Mouse (Mus musculus): ENCODE measurements around the gene P2rx3. TPM values are rescaled to one million over a fixed set of nuclear protein-coding genes. Genes with fewer than 3 reads are reported as not detected.
A peak's percentile ranks its signal among the peaks of the same experiment; 100 is the strongest.

Gene P2rx3
- polyA plus RNA-seq (2014; fragmentation: Nextera tagmentation; extraction: Ambion mirVana), result 0.44 and 0.77 TPM in 2 replicates

DNA sequence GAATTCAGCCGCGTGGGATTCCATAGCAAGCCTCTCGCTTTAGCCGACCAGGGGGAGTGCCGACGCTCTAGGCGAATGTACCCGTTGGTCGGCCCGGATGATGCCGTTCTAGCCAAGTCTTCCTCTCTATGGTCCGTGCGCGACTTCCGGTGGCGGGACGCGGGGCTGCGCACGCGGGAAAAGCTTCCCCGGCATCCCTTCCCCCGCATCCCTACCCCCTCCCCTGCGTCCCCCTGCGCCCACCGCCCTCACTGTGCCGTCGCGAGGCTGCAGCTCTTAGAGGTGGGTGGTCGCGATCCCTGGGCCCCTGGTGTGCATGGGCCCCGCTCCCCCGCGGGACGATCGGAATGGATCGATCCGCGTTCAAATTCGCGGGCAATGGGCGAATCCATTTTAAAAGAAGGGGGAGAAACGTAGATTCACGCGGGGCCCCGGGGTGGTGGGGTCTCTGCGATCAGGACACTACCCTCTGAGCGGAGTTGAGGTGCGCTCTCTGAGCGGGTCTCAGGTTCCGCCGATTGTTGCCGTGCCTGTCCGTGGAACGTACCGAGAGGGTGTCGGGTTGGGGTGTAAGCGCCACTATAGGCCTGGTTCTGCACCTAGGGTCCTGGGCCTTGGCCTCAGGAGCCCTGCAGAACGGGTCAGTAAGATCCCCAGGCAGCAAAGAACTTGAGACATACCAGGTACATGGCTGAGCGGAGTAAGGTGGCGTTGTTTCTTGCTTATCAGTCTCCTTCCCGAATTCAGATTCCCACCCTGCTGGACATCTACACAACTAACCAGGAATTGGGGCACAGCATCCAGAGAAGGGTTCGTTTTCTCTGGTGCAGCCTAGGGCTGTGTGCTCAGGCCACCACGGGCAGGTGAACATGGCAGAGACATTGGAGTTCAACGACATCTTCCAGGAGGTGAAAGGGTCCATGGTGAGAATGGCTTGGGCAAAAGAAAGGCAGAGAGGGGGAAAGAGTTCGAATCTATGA is at the start of gene P2rx3, which contains the start of gene Ssrp1:
Gene P2rx3 (minus strand): TSS at position 416 of the 980 bp plus-strand sequence.
Gene Ssrp1 (plus strand): TSS at position 188 of the 980 bp plus-strand sequence.
- Histone ChIP-seq H3K27me3 (ENCODE audit: control insufficient read depth, insufficient read depth, low read length) (no peaks in the 10 kb centered on the region), H3K9ac (ENCODE audit: low read depth, low read length) (peak within 1 kb of the TSS; percentile 99), H3K36me3 (ENCODE audit: control insufficient read depth, insufficient read depth, low read length) (peaks cover 31% of the 10 kb centered on the region), H3K4me2 (peak within 1 kb of the TSS; percentile 90), H3K4me1 (ENCODE audit: control insufficient read depth, insufficient read depth, low read length) (0 out of 2 replicates have a peak, but pooled peaks cover 4% of the 10 kb centered on the region), H3K9me3 (replicated peaks; ENCODE audit: control insufficient read depth, low read length) (no peaks in the 10 kb centered on the region), H3K4me3 (ENCODE audit: low read depth, low read length) (peak within 1 kb of the TSS; percentile 80), H3K27ac (ENCODE audit: low read depth, low read length) (peak within 1 kb of the TSS; percentile 85)
- WGBS (ENCODE audit: insufficient replicate concordance), result 1% methylated on average over 66 of the region's 66 CpGs
- peak; percentile 92 for ATAC-seq (replicated peaks; ENCODE audit: insufficient number of reproducible peaks, low FRiP score, low TSS enrichment)

DNA sequence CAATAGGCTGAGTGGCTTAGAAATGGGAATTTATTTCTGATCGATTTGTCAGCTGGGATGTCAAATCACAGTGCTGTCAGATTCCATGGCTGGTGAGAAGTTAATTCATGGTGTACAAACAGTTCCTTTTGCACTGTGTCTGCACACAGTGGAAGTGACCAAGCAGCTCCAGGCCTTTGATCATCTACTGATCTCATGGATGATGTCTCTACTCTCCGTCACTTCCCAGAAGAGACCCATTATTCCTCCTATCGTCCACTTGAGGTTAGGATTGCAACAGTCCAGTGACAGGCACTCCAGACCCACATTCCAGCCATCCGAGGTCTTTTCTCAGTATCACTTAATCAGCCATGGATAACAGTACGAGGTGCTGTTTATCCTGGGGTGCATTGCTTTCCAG is 36.5 kb upstream of the P2rx3 start:
- Histone ChIP-seq H3K36me3 (ENCODE audit: control insufficient read depth, insufficient read depth, low read length) (peaks cover 10% of the 10 kb centered on the region; the same call in 1 of the 2 replicates), H3K4me3 (ENCODE audit: low read depth, low read length) (no peak overlapping the region), H3K9ac (ENCODE audit: low read depth, low read length) (no peak overlapping the region), H3K27me3 (ENCODE audit: control insufficient read depth, insufficient read depth, low read length) (no peaks in the 10 kb centered on the region), H3K4me2 (no peak overlapping the region), H3K9me3 (replicated peaks; ENCODE audit: control insufficient read depth, low read length) (no peaks in the 10 kb centered on the region), H3K4me1 (ENCODE audit: control insufficient read depth, insufficient read depth, low read length) (no peaks in the 10 kb centered on the region), H3K27ac (ENCODE audit: low read depth, low read length) (no peak overlapping the region)
- WGBS (ENCODE audit: insufficient replicate concordance), result 64% methylated on average over 5 of the region's 5 CpGs
- no peak for ATAC-seq (replicated peaks; ENCODE audit: insufficient number of reproducible peaks, low FRiP score, low TSS enrichment)

DNA sequence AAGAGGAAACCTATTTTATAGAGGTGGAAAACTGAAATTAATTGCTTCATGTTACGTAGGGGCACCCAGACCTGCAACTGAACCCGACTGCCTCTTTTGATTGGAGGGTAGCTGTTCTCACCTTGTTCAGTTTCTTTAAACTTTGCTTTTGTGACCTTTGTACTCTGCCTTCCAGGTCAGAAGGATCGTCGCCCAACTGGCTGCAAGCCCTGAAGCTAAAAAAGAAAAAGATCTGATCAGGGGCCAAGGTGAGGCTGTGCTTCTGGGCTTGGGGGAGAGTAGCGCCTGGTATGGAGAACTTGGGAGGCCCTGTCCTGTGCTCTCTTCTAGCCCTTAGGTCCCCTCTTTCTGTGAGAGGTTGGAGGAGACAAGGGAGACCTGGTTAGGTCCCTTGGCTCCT is 34.7 kb upstream of the P2rx3 start:
- WGBS (ENCODE audit: insufficient replicate concordance), result 87% methylated on average over 5 of the region's 5 CpGs
- ATAC-seq (replicated peaks; ENCODE audit: insufficient number of reproducible peaks, low FRiP score, low TSS enrichment), result no peak
- no peaks in the 10 kb centered on the region for H3K9me3 ChIP-seq (replicated peaks; ENCODE audit: control insufficient read depth, low read length)
- no peak overlapping the region for H3K27ac ChIP-seq (ENCODE audit: low read depth, low read length)
- peaks cover 10% of the 10 kb centered on the region; the same call in 1 of the 2 replicates for H3K36me3 ChIP-seq (ENCODE audit: control insufficient read depth, insufficient read depth, low read length)
- H3K4me3 ChIP-seq (ENCODE audit: low read depth, low read length), result no peak overlapping the region
- no peaks in the 10 kb centered on the region for H3K27me3 ChIP-seq (ENCODE audit: control insufficient read depth, insufficient read depth, low read length)
- no peak overlapping the region for H3K4me2 ChIP-seq
- peaks cover 3% of the 10 kb centered on the region; the same call in 1 of the 2 replicates for H3K4me1 ChIP-seq (ENCODE audit: control insufficient read depth, insufficient read depth, low read length)
- no peak overlapping the region for H3K9ac ChIP-seq (ENCODE audit: low read depth, low read length)

DNA sequence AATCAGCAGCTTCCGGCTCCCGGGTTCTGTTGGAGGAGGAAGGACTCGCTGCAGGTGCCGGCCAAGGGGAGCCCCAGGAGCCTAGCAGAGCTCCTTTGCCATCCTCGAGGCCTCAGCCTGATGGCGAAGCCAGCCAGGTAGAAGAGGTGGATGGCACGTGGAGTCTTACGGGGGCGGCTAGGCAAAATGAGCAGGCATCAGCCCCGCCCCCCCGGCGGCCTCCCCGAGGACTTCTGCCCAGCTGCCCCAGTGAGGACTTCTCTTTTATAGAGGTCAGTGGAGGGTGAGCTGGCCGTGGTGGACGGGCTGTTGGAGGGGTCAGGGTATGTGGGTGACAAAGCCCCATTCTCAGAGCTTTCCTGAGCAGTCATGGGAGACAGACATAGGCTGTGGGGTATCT is 32.8 kb upstream of the P2rx3 start:
- peaks cover 10% of the 10 kb centered on the region; the same call in 1 of the 2 replicates for H3K36me3 ChIP-seq (ENCODE audit: control insufficient read depth, insufficient read depth, low read length)
- H3K27me3 ChIP-seq (ENCODE audit: control insufficient read depth, insufficient read depth, low read length), result no peaks in the 10 kb centered on the region
- peaks cover 3% of the 10 kb centered on the region; the same call in 1 of the 2 replicates for H3K4me1 ChIP-seq (ENCODE audit: control insufficient read depth, insufficient read depth, low read length)
- H3K9ac ChIP-seq (ENCODE audit: low read depth, low read length), result no peak overlapping the region
- ATAC-seq (replicated peaks; ENCODE audit: insufficient number of reproducible peaks, low FRiP score, low TSS enrichment), result no peak
- 68% methylated on average over 15 of the region's 15 CpGs for WGBS (ENCODE audit: insufficient replicate concordance)
- no peak overlapping the region for H3K4me2 ChIP-seq
- H3K9me3 ChIP-seq (replicated peaks; ENCODE audit: control insufficient read depth, low read length), result no peaks in the 10 kb centered on the region
- H3K27ac ChIP-seq (ENCODE audit: low read depth, low read length), result no peak overlapping the region
- H3K4me3 ChIP-seq (ENCODE audit: low read depth, low read length), result no peak overlapping the region

DNA sequence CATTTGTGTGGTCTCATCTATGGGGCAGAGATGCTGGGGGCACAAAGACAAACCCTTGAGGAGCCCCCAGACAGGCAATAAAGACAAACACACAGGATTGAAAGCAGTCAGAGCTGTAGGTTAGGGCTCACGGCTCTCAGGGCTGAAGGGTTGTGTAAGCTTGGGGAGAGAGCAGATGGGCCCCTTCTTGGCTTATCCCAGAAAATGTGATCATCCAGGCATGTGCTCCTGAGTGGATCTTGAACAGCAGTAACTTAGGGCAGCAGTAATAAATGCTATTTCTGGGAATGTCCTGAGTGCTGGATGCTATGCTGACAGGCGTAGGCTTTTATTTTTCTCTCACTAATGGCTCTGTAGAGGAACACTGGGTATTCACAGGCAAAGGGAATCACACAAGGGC is 31.4 kb upstream of the P2rx3 start:
- Histone ChIP-seq H3K27ac (ENCODE audit: low read depth, low read length) (no peak overlapping the region), H3K9ac (ENCODE audit: low read depth, low read length) (no peak overlapping the region), H3K9me3 (replicated peaks; ENCODE audit: control insufficient read depth, low read length) (no peaks in the 10 kb centered on the region), H3K4me2 (no peak overlapping the region), H3K36me3 (ENCODE audit: control insufficient read depth, insufficient read depth, low read length) (peaks cover 6% of the 10 kb centered on the region; the same call in 1 of the 2 replicates), H3K4me1 (ENCODE audit: control insufficient read depth, insufficient read depth, low read length) (peaks cover 3% of the 10 kb centered on the region; the same call in 1 of the 2 replicates), H3K27me3 (ENCODE audit: control insufficient read depth, insufficient read depth, low read length) (no peaks in the 10 kb centered on the region), H3K4me3 (ENCODE audit: low read depth, low read length) (no peak overlapping the region)
- ATAC-seq (replicated peaks; ENCODE audit: insufficient number of reproducible peaks, low FRiP score, low TSS enrichment), result no peak
- 86% methylated on average over 2 of the region's 2 CpGs for WGBS (ENCODE audit: insufficient replicate concordance)

DNA sequence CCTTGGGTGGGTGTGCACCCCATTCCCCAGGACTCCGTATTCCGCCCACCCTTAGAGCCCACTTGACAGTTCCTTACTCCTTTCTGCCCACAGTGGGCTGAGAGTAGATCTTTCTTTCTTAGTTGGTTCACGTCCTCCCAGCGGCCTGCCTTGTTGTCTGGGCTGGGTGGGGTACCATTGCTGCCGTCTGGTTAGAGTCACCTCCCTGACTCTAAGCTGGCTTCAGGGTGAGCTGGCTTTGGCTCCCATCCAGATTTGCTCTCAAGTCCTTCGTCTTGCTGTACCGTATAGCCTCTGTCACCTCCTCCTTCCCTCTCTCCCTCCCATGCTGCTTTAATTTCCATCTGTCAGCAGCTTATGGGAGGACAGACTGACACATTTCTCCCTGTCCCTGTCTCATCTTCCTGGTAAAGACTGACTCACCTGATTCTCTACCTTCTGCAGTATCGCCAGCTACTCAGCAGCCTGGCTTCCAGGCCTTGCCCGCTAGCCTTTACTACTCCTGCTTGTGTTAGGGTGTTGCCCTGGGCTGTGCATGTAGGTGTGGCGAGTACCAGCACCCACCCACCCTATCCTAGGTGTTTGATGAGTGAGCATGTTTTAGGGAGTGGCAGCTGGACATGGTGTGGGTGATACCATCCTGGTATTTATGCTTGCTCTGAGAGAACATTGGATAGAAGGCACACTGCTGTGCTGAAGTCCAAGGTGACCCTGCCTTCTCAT is 30.8 kb upstream of the P2rx3 start:
- Histone ChIP-seq H3K4me2 (no peak overlapping the region), H3K9me3 (replicated peaks; ENCODE audit: control insufficient read depth, low read length) (no peaks in the 10 kb centered on the region), H3K9ac (ENCODE audit: low read depth, low read length) (no peak overlapping the region), H3K27ac (ENCODE audit: low read depth, low read length) (no peak overlapping the region), H3K4me1 (ENCODE audit: control insufficient read depth, insufficient read depth, low read length) (peaks cover 3% of the 10 kb centered on the region; the same call in 1 of the 2 replicates), H3K4me3 (ENCODE audit: low read depth, low read length) (no peak overlapping the region), H3K27me3 (ENCODE audit: control insufficient read depth, insufficient read depth, low read length) (no peaks in the 10 kb centered on the region), H3K36me3 (ENCODE audit: control insufficient read depth, insufficient read depth, low read length) (peaks cover 6% of the 10 kb centered on the region; the same call in 1 of the 2 replicates)
- WGBS (ENCODE audit: insufficient replicate concordance), result 62% methylated on average over 10 of the region's 10 CpGs
- ATAC-seq (replicated peaks; ENCODE audit: insufficient number of reproducible peaks, low FRiP score, low TSS enrichment), result no peak

DNA sequence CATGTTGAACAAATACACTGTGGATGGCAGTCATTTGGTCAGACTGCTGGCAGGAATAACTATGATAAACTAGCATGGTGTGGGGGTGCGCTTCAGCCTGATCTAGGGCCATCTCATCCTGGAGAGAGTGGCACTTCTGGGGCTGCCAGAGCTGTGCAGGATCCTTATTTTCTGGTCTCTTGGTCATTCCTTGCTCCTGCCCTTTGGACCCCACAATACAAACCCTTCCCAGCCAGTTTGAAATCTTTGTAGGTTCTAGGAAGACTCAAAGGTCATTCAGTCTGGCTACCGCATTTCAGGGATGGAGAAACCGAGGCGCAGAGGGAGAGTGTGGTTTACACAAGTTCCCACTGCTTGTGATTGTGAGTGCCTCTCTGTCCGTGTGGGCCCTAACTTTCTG is 29.7 kb upstream of the P2rx3 start:
- Histone ChIP-seq H3K4me3 (ENCODE audit: low read depth, low read length) (no peak overlapping the region), H3K27ac (ENCODE audit: low read depth, low read length) (no peak overlapping the region), H3K4me1 (ENCODE audit: control insufficient read depth, insufficient read depth, low read length) (peaks cover 3% of the 10 kb centered on the region; the same call in 1 of the 2 replicates), H3K36me3 (ENCODE audit: control insufficient read depth, insufficient read depth, low read length) (0 out of 2 replicates have a peak, but pooled peaks cover 9% of the 10 kb centered on the region), H3K9me3 (replicated peaks; ENCODE audit: control insufficient read depth, low read length) (no peaks in the 10 kb centered on the region), H3K9ac (ENCODE audit: low read depth, low read length) (no peak overlapping the region), H3K27me3 (ENCODE audit: control insufficient read depth, insufficient read depth, low read length) (no peaks in the 10 kb centered on the region), H3K4me2 (no peak overlapping the region)
- 87% methylated on average over 5 of the region's 5 CpGs for WGBS (ENCODE audit: insufficient replicate concordance)
- ATAC-seq (replicated peaks; ENCODE audit: insufficient number of reproducible peaks, low FRiP score, low TSS enrichment), result no peak

DNA sequence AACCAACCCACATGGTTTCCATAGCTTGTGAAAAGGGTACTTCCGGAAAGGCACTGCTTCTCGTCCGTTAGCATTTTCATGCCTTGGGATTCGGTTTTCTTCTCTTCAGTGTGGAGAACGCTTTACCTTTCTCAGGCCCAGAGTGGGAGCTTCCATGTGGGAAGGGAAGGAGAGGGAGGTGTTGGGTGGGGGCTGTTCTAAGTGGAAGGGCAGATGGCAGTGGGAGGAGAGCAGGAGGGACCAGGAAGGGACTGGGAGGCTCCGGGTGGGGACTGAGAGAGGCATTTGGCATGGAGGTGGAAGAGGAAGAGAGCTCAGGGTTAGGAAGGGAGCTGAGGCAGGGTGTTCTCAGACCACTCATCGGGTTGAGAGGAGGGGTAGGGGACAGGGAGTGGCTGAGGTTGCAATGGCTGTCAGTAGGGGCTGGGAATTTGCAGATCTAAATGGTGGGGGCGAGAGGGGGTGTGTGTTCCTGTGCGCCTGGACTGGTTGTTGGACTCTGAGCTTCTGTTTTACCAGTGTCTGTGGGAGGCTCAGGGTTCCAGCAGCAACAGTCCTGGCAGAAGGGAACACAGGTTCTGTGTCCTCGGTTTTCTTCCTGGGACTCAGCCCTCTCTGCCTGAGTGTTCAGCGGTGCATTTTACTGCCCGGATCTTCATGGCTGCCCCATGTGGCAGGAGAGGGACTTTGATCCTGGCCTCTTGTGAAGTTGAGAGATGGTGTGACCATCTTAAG is 28.0 kb upstream of the P2rx3 start:
- peaks cover 14% of the 10 kb centered on the region for H3K4me1 ChIP-seq (ENCODE audit: control insufficient read depth, insufficient read depth, low read length)
- H3K4me3 ChIP-seq (ENCODE audit: low read depth, low read length), result no peak overlapping the region
- no peak overlapping the region for H3K9ac ChIP-seq (ENCODE audit: low read depth, low read length)
- WGBS (ENCODE audit: insufficient replicate concordance), result 78% methylated on average over 12 of the region's 12 CpGs
- H3K4me2 ChIP-seq, result no peak overlapping the region
- 0 out of 2 replicates have a peak, but pooled peaks cover 11% of the 10 kb centered on the region for H3K36me3 ChIP-seq (ENCODE audit: control insufficient read depth, insufficient read depth, low read length)
- no peaks in the 10 kb centered on the region for H3K27me3 ChIP-seq (ENCODE audit: control insufficient read depth, insufficient read depth, low read length)
- H3K27ac ChIP-seq (ENCODE audit: low read depth, low read length), result no peak overlapping the region
- H3K9me3 ChIP-seq (replicated peaks; ENCODE audit: control insufficient read depth, low read length), result no peaks in the 10 kb centered on the region
- ATAC-seq (replicated peaks; ENCODE audit: insufficient number of reproducible peaks, low FRiP score, low TSS enrichment), result no peak

Data from heart, embryonic 11.5 days (tissue).